Mouse (Mus musculus) spleen, postnatal 36 days (tissue): ENCODE results near the gene Diaph3.
A peak's percentile ranks its signal among the peaks of the same experiment; 100 is the strongest.
"Not testable (repeated sequence)": the region's sequence is repeated elsewhere in the genome, so short reads cannot be mapped to it uniquely, and the experiment has no call there.

ENCODE experiments used
- DNase-seq, 2 experiments: peaks; one replicate each; pipeline ENCODE4 v3.0.0; 2022; ENCODE audit warnings: low spot score in 2 of 2, mixed read lengths in 1 of 2

Gene Diaph3

GRCm38 (mm10) chr14:86738916-86739315, 402.1 kb downstream of the Diaph3 start:
- DNase-seq, result no peak

- no peak for DNase-seq
Measured at GRCm38 (mm10) chr14:86736646-86737045, 404.4 kb downstream of the Diaph3 start.

GRCm38 (mm10) chr14:86731300-86731699, 409.7 kb downstream of the Diaph3 start:
- DNase-seq, result no peak

- no peak for DNase-seq
Measured at GRCm38 (mm10) chr14:86729617-86730098, 411.4 kb downstream of the Diaph3 start.

- DNase-seq, result no peak
Measured at GRCm38 (mm10) chr14:86727538-86728045, 413.4 kb downstream of the Diaph3 start.

GRCm38 (mm10) chr14:86721768-86722167, 419.3 kb downstream of the Diaph3 start:
- peak in 1 of 2 experiments; percentile 35 for DNase-seq

- no peak for DNase-seq
Measured at GRCm38 (mm10) chr14:86721082-86721481, 420.0 kb downstream of the Diaph3 start.

- not testable (repeated sequence) for DNase-seq
Measured at GRCm38 (mm10) chr14:86720408-86720807, 420.6 kb downstream of the Diaph3 start.

GRCm38 (mm10) chr14:86714088-86714690, 426.8 kb downstream of the Diaph3 start:
- DNase-seq, result no peak

GRCm38 (mm10) chr14:86704080-86704479, 437.0 kb downstream of the Diaph3 start:
- no peak for DNase-seq

GRCm38 (mm10) chr14:86701145-86701544, 439.9 kb downstream of the Diaph3 start:
- DNase-seq, result no peak

- DNase-seq, result no peak
Measured at GRCm38 (mm10) chr14:86697887-86698286, 443.1 kb downstream of the Diaph3 start.

GRCm38 (mm10) chr14:86692714-86693113, 448.3 kb downstream of the Diaph3 start:
- DNase-seq, result no peak

GRCm38 (mm10) chr14:86691298-86691697, 449.7 kb downstream of the Diaph3 start:
- no peak for DNase-seq

GRCm38 (mm10) chr14:86684585-86685503, 456.2 kb downstream of the Diaph3 start:
- no peak for DNase-seq

GRCm38 (mm10) chr14:86681951-86682350, 459.1 kb downstream of the Diaph3 start:
- DNase-seq, result peak; percentile 30 to 33

GRCm38 (mm10) chr14:86678992-86679391, 462.0 kb downstream of the Diaph3 start:
- no peak for DNase-seq

- DNase-seq, result peak; percentile 7 to 11
Measured at GRCm38 (mm10) chr14:86678179-86678780, 462.8 kb downstream of the Diaph3 start.

GRCm38 (mm10) chr14:86677015-86677414, 464.0 kb downstream of the Diaph3 start:
- no peak for DNase-seq

GRCm38 (mm10) chr14:86675314-86675713, 465.7 kb downstream of the Diaph3 start:
- DNase-seq, result no peak

- no peak for DNase-seq
Measured at GRCm38 (mm10) chr14:86662846-86663245, 478.2 kb downstream of the Diaph3 start.

- no peak for DNase-seq
Measured at GRCm38 (mm10) chr14:86660556-86660955, 480.5 kb downstream of the Diaph3 start.
